Mouse (Mus musculus) C2C12 (cell line): ENCODE results near the gene Zfp423.

Experiments
- CTCF ChIP-seq: IDR thresholded peaks from one replicate; pipeline ENCODE4 v1.5.1; 2011; ENCODE audit not compliant: control insufficient read depth, insufficient read depth, insufficient read length
- FOSL1 ChIP-seq: IDR thresholded peaks from one replicate; pipeline ENCODE4 v1.8.0; 2011; ENCODE audit warnings: mild to moderate bottlenecking, low read length; ENCODE audit not compliant: poor library complexity, insufficient read depth, severe bottlenecking
- MYOG ChIP-seq: IDR thresholded peaks from one replicate; pipeline ENCODE4 v1.6.1; 2011; ENCODE audit not compliant: control insufficient read depth, insufficient read length; ENCODE audit errors: extremely low read depth

- TF ChIP-seq MYOG (no peak), CTCF (no peak), FOSL1 (peak; percentile 34)
Observed at GRCm38 (mm10) chr8:87927034-87927830, 32.2 kb downstream of the Zfp423 start.
